Mouse (Mus musculus) kidney, adult 2 months (tissue): ENCODE data around the gene Rgs19. TPM values are rescaled to one million over a fixed set of nuclear protein-coding genes. Genes with fewer than 3 reads are reported as not detected.

Experiments used
- DNase-seq: peaks from one replicate; pipeline ENCODE4 v3.0.0; 2021
- H3K27ac ChIP-seq: fragments of 200-500 bp; 2 replicates; pipeline ENCODE4 v1.5.1; 2012; ENCODE audit warnings: low read depth, low read length, control low read depth, inconsistent platforms; ENCODE audit not compliant: insufficient read depth
- H3K27me3 ChIP-seq: fragments of 200-500 bp; replicated peaks from 2 replicates; pipeline ENCODE4 v1.6.1; 2012; ENCODE audit warnings: mild to moderate bottlenecking, moderate library complexity, low read length, inconsistent platforms; ENCODE audit not compliant: control insufficient read depth, insufficient read depth
- H3K36me3 ChIP-seq: fragments of 200-500 bp; 2 replicates; pipeline ENCODE4 v1.6.1; 2012; ENCODE audit warnings: mild to moderate bottlenecking, moderate library complexity, low read length, inconsistent platforms; ENCODE audit not compliant: control insufficient read depth, insufficient read depth
- H3K4me1 ChIP-seq: fragments of 200-500 bp; 2 replicates; pipeline ENCODE4 v1.6.1; 2011; ENCODE audit warnings: low read length; ENCODE audit not compliant: control insufficient read depth, insufficient read depth
- H3K4me3 ChIP-seq: fragments of 200-500 bp; 2 replicates; pipeline ENCODE4 v1.5.1; 2011; ENCODE audit warnings: mild to moderate bottlenecking, low read depth, low read length, control low read depth; ENCODE audit not compliant: insufficient read depth
- CTCF ChIP-seq: fragments of 200-500 bp; conservative IDR thresholded peaks from 2 replicates; pipeline ENCODE4 v1.5.1; 2011; ENCODE audit warnings: low read depth, mild to moderate bottlenecking, control low read depth, low read length, moderate library complexity, mixed read lengths; ENCODE audit not compliant: insufficient read depth, insufficient read length
- POLR2A ChIP-seq: fragments of 200-500 bp; IDR thresholded peaks from one replicate; pipeline ENCODE4 v1.6.1; 2011; ENCODE audit warnings: low read depth, low read length, control low read depth
- WGBS: fragments of 180-500 bp; shearing (Covaris S2); methylation state at CpG from one replicate; pipeline ENCODE4 v1.1.7; 2018; 5-methylcytosine and 5-hydroxymethylcytosine counted together
- polyA plus RNA-seq: library from polyadenylated mRNA; depleted of rRNA; stranded (reverse); fragments of >200 nt; gene quantifications from 2 replicates; pipeline ENCODE4 v1.2.3, GENCODE M21; 2012; rRNA removed

Rgs19 gene
- polyA plus RNA-seq = 21.5 and 24.0 TPM in 2 replicates

DNA sequence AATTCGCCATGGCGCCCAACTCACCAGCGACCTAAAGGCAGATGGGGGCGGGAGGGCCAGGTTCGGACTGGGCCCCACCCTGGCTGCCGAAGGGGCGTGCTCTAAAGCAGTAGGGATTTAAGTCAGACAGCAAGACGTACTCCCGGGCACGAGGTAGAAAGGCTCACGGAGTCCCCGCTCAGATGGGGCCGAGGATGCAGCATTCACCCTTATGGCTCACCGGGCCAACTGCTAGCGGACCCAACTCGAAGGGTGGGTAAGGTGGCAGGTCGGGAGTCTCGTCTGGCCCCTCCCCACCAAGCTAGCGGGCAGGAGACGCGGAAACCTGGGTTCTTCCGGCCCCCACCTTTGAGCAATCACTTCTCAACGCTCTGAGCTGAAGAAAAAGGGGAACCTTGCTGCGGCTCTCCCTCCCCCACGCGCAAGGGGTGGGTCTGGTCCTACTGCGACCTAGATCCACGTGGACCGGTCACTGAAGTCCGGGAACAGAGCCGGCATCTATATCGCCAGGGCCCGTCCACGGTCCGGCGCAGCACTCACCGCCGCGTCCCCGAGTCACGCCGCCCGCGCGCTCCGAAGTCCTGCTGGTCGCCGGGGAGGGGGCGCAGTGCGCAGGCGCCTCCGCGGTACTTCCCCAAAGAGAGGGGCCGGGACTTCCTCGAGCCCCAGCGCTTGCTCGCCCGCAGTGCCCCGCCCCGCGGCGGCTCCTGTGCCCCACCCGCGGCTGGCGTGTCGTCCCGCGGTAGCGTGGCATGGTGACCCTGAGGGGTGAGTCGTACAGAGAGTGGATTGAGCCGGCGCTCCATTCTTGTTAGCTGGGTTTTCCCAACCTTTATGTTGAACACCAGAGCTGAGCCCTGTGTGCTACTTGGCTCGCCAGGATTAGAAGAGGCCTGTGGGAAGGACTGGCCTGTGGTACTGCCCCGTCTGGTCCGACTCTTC, at the start of gene Rgs19:
Rgs19 (minus strand) TSS at position 639 of the 942 bp plus-strand sequence.
- Histone ChIP-seq H3K4me1 (no peaks in the 10 kb centered on the region), H3K36me3 (no peaks in the 10 kb centered on the region), H3K27me3 (no peaks in the 10 kb centered on the region), H3K27ac (no peak within 1 kb of the TSS), H3K4me3 (peak within 1 kb of the TSS; percentile 54)
- WGBS = 2% methylated on average over 75 of the region's 75 CpGs
- peak; percentile 81 for DNase-seq
- TF ChIP-seq POLR2A = no peak
- TF ChIP-seq CTCF = no peak

DNA sequence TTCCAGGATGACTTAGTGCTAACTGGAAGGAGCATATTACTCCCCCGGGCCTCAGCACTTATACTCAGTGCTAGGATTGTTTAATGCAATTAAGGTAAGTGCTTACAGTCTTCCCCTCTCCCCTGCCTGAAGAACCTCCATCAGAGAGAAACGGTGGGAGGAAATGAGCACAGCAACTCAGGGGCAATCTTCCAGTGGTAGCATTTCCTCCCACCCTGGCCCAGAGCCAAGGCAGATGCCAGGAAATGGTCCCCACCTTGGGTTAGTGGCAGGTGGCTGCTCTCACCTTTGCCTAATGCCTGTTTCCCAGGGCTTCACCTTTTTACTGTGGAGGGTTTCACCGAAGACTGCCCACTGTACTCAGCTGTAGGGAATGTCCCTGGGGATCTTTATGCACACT, 36.3 kb upstream of the Rgs19 start:
- no peak overlapping the region for H3K4me3 ChIP-seq
- no peaks in the 10 kb centered on the region for H3K27me3 ChIP-seq
- no peak for TF ChIP-seq POLR2A
- no peak for TF ChIP-seq CTCF
- no peak for DNase-seq
- no peaks in the 10 kb centered on the region for H3K36me3 ChIP-seq
- H3K4me1 ChIP-seq = no peaks in the 10 kb centered on the region
- no peak overlapping the region for H3K27ac ChIP-seq
- 45% methylated on average over 3 of the region's 3 CpGs for WGBS

DNA sequence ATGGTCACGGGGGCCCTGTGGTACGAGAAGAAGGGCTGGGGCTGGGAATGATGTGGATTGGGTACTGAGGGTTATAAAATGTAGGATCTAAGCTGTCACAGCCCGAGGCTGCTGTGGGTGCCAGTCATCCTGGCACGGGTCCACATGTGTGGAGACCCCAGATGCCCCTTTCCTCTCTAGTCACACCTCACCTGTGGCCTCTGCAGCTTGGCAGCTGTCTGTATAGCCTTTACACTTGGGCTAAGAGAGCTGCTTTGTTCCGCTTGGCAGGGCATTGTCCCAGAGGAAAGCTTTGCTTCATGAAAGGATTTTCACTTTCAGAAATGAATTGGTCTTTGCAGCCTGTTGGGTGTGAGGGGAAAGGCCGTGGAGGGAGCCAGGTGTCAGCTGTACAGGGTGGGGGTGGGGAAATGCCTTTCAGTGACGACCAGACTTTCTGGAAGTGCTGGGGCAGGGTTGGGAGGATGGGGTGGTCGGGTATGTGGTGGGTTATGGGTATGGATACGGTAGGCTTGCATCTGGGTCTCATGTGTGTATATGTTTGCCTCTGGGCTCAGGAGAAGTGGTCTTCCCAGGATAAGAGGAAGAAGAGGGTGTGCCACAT, 34.0 kb upstream of the Rgs19 start:
- Histone ChIP-seq H3K36me3 (no peaks in the 10 kb centered on the region), H3K4me1 (no peaks in the 10 kb centered on the region), H3K27ac (no peak overlapping the region), H3K4me3 (no peak overlapping the region), H3K27me3 (no peaks in the 10 kb centered on the region)
- WGBS = 50% methylated on average over 9 of the region's 9 CpGs
- no peak for DNase-seq
- TF ChIP-seq POLR2A (no peak), CTCF (no peak)

DNA sequence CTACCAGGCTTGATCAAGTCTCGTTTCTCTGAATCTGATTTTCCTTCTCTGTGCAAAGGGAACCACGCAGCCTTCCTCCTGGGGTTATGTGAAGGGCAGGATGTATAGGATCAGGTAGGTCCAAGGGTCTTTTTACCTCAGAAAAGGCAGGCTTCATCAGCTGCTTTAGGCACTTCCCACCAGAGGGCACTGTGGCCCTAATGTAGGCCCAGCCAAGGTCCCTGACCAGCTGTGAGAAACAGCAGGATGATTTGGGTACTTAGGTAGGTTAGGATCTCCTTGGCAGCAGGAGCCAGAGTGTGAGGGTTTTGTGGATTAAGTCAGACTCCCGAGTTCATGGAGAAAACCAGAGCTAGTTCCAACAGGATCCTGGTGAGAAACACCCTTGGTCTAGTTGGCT, 28.4 kb upstream of the Rgs19 start:
- H3K27me3 ChIP-seq = no peaks in the 10 kb centered on the region
- peak; percentile 75 for TF ChIP-seq CTCF
- TF ChIP-seq POLR2A = no peak
- H3K4me1 ChIP-seq = no peaks in the 10 kb centered on the region
- no peaks in the 10 kb centered on the region for H3K36me3 ChIP-seq
- no peak overlapping the region for H3K4me3 ChIP-seq
- H3K27ac ChIP-seq = no peak overlapping the region
- 5% methylated on average over 3 of the region's 3 CpGs for WGBS
- DNase-seq = peak; percentile 24

DNA sequence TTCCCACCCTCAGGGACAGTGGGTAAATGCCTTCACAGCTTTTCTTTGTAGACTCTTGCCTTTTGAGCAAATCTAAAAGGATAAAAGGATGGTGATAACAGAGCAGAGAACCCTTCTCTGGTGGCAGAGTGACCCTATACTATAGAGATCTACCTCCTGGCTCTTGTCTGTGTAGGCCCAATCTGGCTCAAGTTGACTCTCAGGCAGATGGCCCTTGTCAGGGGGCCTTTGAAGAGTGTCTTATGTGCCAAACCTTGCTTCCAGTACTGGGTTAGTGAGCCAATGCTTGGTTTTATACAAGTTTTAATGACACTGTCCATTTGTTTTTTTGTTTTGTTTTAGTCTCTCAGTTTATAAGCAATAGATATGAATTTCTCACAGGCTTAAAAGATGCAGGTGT, 27.4 kb upstream of the Rgs19 start:
- DNase-seq = no peak
- Histone ChIP-seq H3K27me3 (no peaks in the 10 kb centered on the region), H3K27ac (no peak overlapping the region), H3K36me3 (no peaks in the 10 kb centered on the region), H3K4me1 (no peaks in the 10 kb centered on the region), H3K4me3 (no peak overlapping the region)
- no peak for TF ChIP-seq CTCF
- no peak for TF ChIP-seq POLR2A

DNA sequence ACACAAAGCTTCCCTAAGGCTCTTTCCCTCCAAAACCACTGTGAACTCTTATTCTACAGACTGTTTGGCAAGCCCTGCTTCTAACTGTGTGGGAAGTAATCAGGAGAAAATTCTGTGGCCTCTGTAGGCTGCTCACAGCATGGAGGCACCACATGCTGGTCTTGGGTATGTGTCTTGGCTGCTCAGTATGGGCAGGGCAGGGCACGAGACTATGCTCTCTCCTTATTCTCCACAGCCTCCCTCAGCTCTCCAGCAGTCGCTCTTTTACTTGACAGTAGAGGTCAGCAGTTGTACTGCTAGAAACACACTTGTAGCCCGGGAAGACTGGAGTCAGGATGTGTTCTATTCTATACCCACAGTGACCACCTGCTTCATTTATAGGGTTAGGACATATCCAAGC, 26.3 kb upstream of the Rgs19 start:
- 23% methylated on average over 3 of the region's 3 CpGs for WGBS
- H3K4me1 ChIP-seq = no peaks in the 10 kb centered on the region
- H3K36me3 ChIP-seq = no peaks in the 10 kb centered on the region
- TF ChIP-seq POLR2A (no peak), CTCF (no peak)
- H3K27me3 ChIP-seq = no peaks in the 10 kb centered on the region
- H3K4me3 ChIP-seq = no peak overlapping the region
- no peak overlapping the region for H3K27ac ChIP-seq
- DNase-seq = no peak

DNA sequence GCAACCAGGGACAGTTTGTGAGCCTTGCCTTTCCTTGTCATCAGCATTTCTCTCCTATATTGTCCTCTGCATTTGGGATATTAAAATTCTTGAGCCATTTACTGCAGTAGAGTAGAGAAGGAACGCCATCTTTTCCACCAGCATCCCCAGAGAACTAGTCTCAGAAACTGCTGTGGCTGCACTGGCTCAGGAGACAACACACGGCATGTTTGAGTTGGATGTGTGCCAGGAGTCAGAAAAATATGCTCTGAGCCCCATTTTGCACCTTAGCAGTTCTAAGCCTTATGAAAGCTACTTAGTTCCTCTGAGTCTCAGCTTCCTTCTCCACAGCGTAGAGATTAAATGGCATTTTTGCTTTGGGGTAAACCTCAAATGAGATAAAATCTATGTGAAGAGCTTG, 23.2 kb upstream of the Rgs19 start:
- no peaks in the 10 kb centered on the region for H3K27me3 ChIP-seq
- TF ChIP-seq POLR2A (no peak), CTCF (no peak)
- no peaks in the 10 kb centered on the region for H3K36me3 ChIP-seq
- 43% methylated on average over 3 of the region's 3 CpGs for WGBS
- no peak overlapping the region for H3K4me3 ChIP-seq
- no peak for DNase-seq
- H3K4me1 ChIP-seq = no peaks in the 10 kb centered on the region
- no peak overlapping the region for H3K27ac ChIP-seq
